Comparison of ENCODE assay signal across 20 mouse cellular contexts in genomic region chr19:23317295-23317988, GRCm38 (mm10). TPM values are rescaled to one million over a fixed set of nuclear protein-coding genes. Genes with fewer than 3 reads are reported as not detected.
DNase-seq lines count a peak whose midpoint lies in the region; ATAC-seq lines count a peak whose summit lies in the region.
"Had no signal": no experiment of that assay in that cellular context is flagged by ENCODE, and none has a peak within 500 bp of the region (broad histone marks: within the 10 kb centered on the region; RNA-seq: fewer than 3 reads in every experiment).

No protein-coding gene starts in this region.

- no peaks in the 10 kb centered on the region for H3K4me1 ChIP-seq in midbrain, embryonic 14.5 days (ENCODE audit: control insufficient read depth, insufficient read depth, low read length)
- H3K4me1 ChIP-seq in midbrain, embryonic 10.5 days, result no peaks in the 10 kb centered on the region
- peaks cover 6% of the 10 kb centered on the region for H3K4me1 ChIP-seq in neural tube, embryonic 15.5 days
- H3K4me1 ChIP-seq: heart, embryonic 12.5 days had no signal

- H3K9ac ChIP-seq in midbrain, embryonic 14.5 days (replicated peaks; ENCODE audit: low read length), result no peak overlapping the region
- no peak overlapping the region for H3K9ac ChIP-seq in neural tube, embryonic 15.5 days (replicated peaks)
- H3K9ac ChIP-seq: heart, embryonic 12.5 days had no signal

- no peak overlapping the region for H3K4me2 ChIP-seq in midbrain, embryonic 14.5 days (ENCODE audit: low read length)
- H3K4me2 ChIP-seq in neural tube, embryonic 15.5 days, result no peak overlapping the region
- H3K4me2 ChIP-seq: heart, embryonic 12.5 days; liver, embryonic 11.5 days had no signal

- DNase-seq in midbrain, embryonic 14.5 days, result no peak
- no peak for DNase-seq in midbrain, embryonic 10.5 days (ENCODE audit: low spot score)
- DNase-seq in cerebellum, adult 18-20 months, result peak; percentile 28 to 32
- peak; percentile 22 to 45 for DNase-seq in cerebellum, postnatal 14 days
- DNase-seq in heart, postnatal 4 days, result no peak
- DNase-seq in thymus, postnatal 4 days, result no peak
- DNase-seq: adrenal gland, adult 8-10 months; gastrocnemius, adult 2 months; heart, postnatal 14 days; kidney, adult 8-10 months; kidney, postnatal 25 days; lung, adult 18-20 months; lung, postnatal 14 days; retina, postnatal 1 day; right cerebral cortex, postnatal 4 days had no signal

- H3K9me3 ChIP-seq in midbrain, embryonic 14.5 days (ENCODE audit: control insufficient read depth, low read length), result no peaks in the 10 kb centered on the region
- no peaks in the 10 kb centered on the region for H3K9me3 ChIP-seq in midbrain, embryonic 10.5 days (replicated peaks)
- no peaks in the 10 kb centered on the region for H3K9me3 ChIP-seq in neural tube, embryonic 15.5 days (replicated peaks)
- H3K9me3 ChIP-seq: heart, embryonic 12.5 days; limb, embryonic 10.5 days had no signal

- ATAC-seq in midbrain, embryonic 14.5 days (ENCODE audit: low FRiP score, low TSS enrichment), result no peak
- ATAC-seq in neural tube, embryonic 15.5 days (ENCODE audit: low FRiP score), result peak; percentile 41; the same call in 1 of the 2 replicates
- ATAC-seq: Patski had no signal

- H3K4me3 ChIP-seq in midbrain, embryonic 14.5 days (replicated peaks; ENCODE audit: low read depth, low read length), result no peak overlapping the region
- H3K4me3 ChIP-seq in midbrain, embryonic 10.5 days, result no peak overlapping the region
- no peak overlapping the region for H3K4me3 ChIP-seq in neural tube, embryonic 15.5 days (replicated peaks)
- H3K4me3 ChIP-seq: gastrocnemius, adult 2 months; heart, embryonic 12.5 days; limb, embryonic 10.5 days had no signal

- H3K27me3 ChIP-seq in midbrain, embryonic 14.5 days (ENCODE audit: control insufficient read depth, insufficient read depth, low read length), result no peaks in the 10 kb centered on the region
- H3K27me3 ChIP-seq in midbrain, embryonic 10.5 days (ENCODE audit: low read depth, poor library complexity, severe bottlenecking), result no peaks in the 10 kb centered on the region
- no peaks in the 10 kb centered on the region for H3K27me3 ChIP-seq in neural tube, embryonic 15.5 days (replicated peaks)
- H3K27me3 ChIP-seq: heart, embryonic 12.5 days had no signal

- peak overlapping the region; percentile 49; the same call in 1 of the 2 replicates for H3K27ac ChIP-seq in midbrain, embryonic 14.5 days (replicated peaks; ENCODE audit: low read depth, low read length)
- no peak overlapping the region for H3K27ac ChIP-seq in midbrain, embryonic 10.5 days (replicated peaks)
- peak overlapping the region; percentile 67; the same call in 1 of the 2 replicates for H3K27ac ChIP-seq in neural tube, embryonic 15.5 days (replicated peaks)
- H3K27ac ChIP-seq: gastrocnemius, adult 2 months; limb, embryonic 10.5 days had no signal

- H3K36me3 ChIP-seq in midbrain, embryonic 14.5 days (ENCODE audit: control insufficient read depth, insufficient read depth, low read length), result no peaks in the 10 kb centered on the region
- no peaks in the 10 kb centered on the region for H3K36me3 ChIP-seq in midbrain, embryonic 10.5 days
- H3K36me3 ChIP-seq in neural tube, embryonic 15.5 days, result no peaks in the 10 kb centered on the region
- H3K36me3 ChIP-seq: heart, embryonic 12.5 days; limb, embryonic 10.5 days had no signal

- WGBS in midbrain, embryonic 14.5 days, result 73% methylated on average over 5 of the region's 5 CpGs
- 84% methylated on average over 5 of the region's 5 CpGs for WGBS in midbrain, embryonic 10.5 days
- WGBS in neural tube, embryonic 15.5 days, result 43% methylated on average over 5 of the region's 5 CpGs

RNA-seq across cellular contexts. Expression of gene Smc5, which starts 43.7 kb away (rescaled TPM):
- polyA plus RNA-seq in midbrain, embryonic 14.5 days (2014; fragmentation: Nextera tagmentation; extraction: Ambion mirVana), result 25.8 and 36.3 TPM in 2 replicates
- 46.3 and 46.6 TPM in 2 replicates for polyA plus RNA-seq in midbrain, embryonic 10.5 days (2016; fragmentation: Nextera tagmentation; extraction: Ambion mirVana)
- 24.6 and 27.5 TPM in 2 replicates for polyA plus RNA-seq in neural tube, embryonic 15.5 days (2015; fragmentation: Nextera tagmentation; extraction: Ambion mirVana)
- 10 to 100 TPM; 38.4 to 39.0 TPM for total RNA-seq in heart, postnatal 4 days (2021)

Comparison
In these comparisons a context has a peak if more than half of its experiments do, and no peak if none do; other contexts are left out.
1. DNase-seq: peak in cerebellum, adult 18-20 months (2 of 2) and cerebellum, postnatal 14 days (2 of 2); none in midbrain, embryonic 14.5 days (single experiment), midbrain, embryonic 10.5 days (single experiment), heart, postnatal 4 days (single experiment) and thymus, postnatal 4 days (single experiment).